Comparison of ENCODE assay signal across 17 mouse cellular contexts in the genomic region with DNA sequence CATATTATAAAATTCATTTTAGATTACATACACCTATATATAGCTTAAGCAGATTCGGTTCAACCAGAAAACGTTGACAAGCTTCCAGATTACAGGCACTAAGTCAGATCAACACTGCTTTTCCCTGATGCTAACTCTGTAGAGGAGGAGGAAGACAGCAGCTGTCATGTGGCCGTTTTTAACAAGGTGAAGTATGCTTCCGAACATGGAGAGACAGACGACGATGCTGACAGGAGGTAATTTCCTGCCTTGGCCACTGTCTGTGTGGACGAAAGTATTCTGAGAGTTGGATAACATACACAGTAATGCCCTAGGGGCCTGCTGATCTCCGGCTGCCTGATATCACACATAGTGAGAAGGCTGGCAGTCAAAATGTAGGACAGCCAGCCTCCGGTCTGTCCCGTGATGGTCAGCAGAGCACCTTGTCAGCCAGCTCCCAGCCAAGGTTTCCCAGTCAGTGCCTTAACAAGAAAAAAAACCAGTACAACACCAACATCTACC. TPM values are rescaled to one million over a fixed set of nuclear protein-coding genes. Genes with fewer than 3 reads are reported as not detected.
DNase-seq lines count a peak whose midpoint lies in the region; TF ChIP-seq lines count a peak whose summit lies in the region.
"Had no signal": no experiment of that assay in that cellular context is flagged by ENCODE, and none has a peak within 500 bp of the region (broad histone marks: within the 10 kb centered on the region; RNA-seq: fewer than 3 reads in every experiment).

No protein-coding gene starts in this region.

- H3K4me3 ChIP-seq in gastrocnemius, adult 2 months, result no peak overlapping the region
- H3K4me3 ChIP-seq in heart, embryonic 10.5 days, result 0 out of 2 replicates have a peak overlapping the region, but pooled peaks have one; percentile 3
- H3K4me3 ChIP-seq: forebrain, embryonic 15.5 days; liver, embryonic 13.5 days; megakaryocyte, embryonic 14.5 days; neural tube, embryonic 13.5 days had no signal

- DNase-seq in gastrocnemius, adult 2 months, result peak; percentile 71
- no peak for DNase-seq in gastrocnemius, postnatal 14 days
- DNase-seq in cerebellum, adult 9-11 months, result peak; percentile 68
- DNase-seq in heart, embryonic 10.5 days (ENCODE audit: low spot score), result no peak
- peak; percentile 48 to 55 for DNase-seq in heart, postnatal 14 days
- no peak for DNase-seq in layer of hippocampus, postnatal 14 days (ENCODE audit: low spot score in 2 of 2)
- no peak for DNase-seq in adrenal gland, adult 8-10 months
- DNase-seq in kidney, adult 9 months, result no peak
- DNase-seq: gastrocnemius, postnatal 25 days; kidney, postnatal 25 days; liver, embryonic 13.5 days; right cerebral cortex, postnatal 4 days; thymus, adult 2 months had no signal

- intact Hi-C loops in gastrocnemius, adult 2 months (cut with DNase I), result no loop called here
- intact Hi-C loops in gastrocnemius, postnatal 14 days (cut with DNase I; ENCODE audit: low total_unique reads), result no loop called here
- intact Hi-C loops in heart, postnatal 14 days (cut with DNase I), result no loop called here

- peaks cover 21% of the 10 kb centered on the region for H3K4me1 ChIP-seq in heart, embryonic 10.5 days
- H3K4me1 ChIP-seq: forebrain, embryonic 15.5 days; neural tube, embryonic 13.5 days had no signal

- WGBS in heart, embryonic 10.5 days, result 18% methylated on average over 10 of the region's 10 CpGs

- no peaks in the 10 kb centered on the region for H3K36me3 ChIP-seq in heart, embryonic 10.5 days
- H3K36me3 ChIP-seq: forebrain, embryonic 15.5 days; liver, embryonic 13.5 days; neural tube, embryonic 13.5 days had no signal

- H3K27ac ChIP-seq in gastrocnemius, adult 2 months, result peak overlapping the region; percentile 76
- H3K27ac ChIP-seq in heart, embryonic 10.5 days, result peak overlapping the region; percentile 78
- H3K27ac ChIP-seq: forebrain, embryonic 15.5 days; hindbrain, embryonic 14.5 days; liver, embryonic 13.5 days; neural tube, embryonic 13.5 days had no signal

- 0 out of 2 replicates have a peak, but pooled peaks cover 3% of the 10 kb centered on the region for H3K9me3 ChIP-seq in heart, embryonic 10.5 days
- H3K9me3 ChIP-seq: forebrain, embryonic 15.5 days; liver, embryonic 13.5 days; neural tube, embryonic 13.5 days had no signal

- no peak for TF ChIP-seq CTCF in gastrocnemius, adult 2 months (IDR thresholded peaks at IDR 0.05)

- no peaks in the 10 kb centered on the region for H3K27me3 ChIP-seq in heart, embryonic 10.5 days (ENCODE audit: insufficient read depth, poor library complexity, severe bottlenecking)
- H3K27me3 ChIP-seq: forebrain, embryonic 15.5 days; liver, embryonic 13.5 days; megakaryocyte, embryonic 14.5 days; neural tube, embryonic 13.5 days had no signal

RNA-seq across cellular contexts. Expression of a gene that starts 17.3 kb away (rescaled TPM):
- total RNA-seq in gastrocnemius, adult 2 months (2021), result 10 to 100 TPM; 53.0 to 60.8 TPM
- total RNA-seq in gastrocnemius, postnatal 14 days (2021), result 10 to 100 TPM; 59.7 to 62.2 TPM
- 29.8 and 38.8 TPM in 2 replicates for polyA plus RNA-seq in heart, embryonic 10.5 days (2016; fragmentation: Nextera tagmentation; extraction: Ambion mirVana)
- 100 to 1,000 TPM in 1 of 2 experiments, 10 to 100 TPM in 1; 98.4 to 101 TPM for total RNA-seq in heart, postnatal 14 days (2021)
- total RNA-seq in layer of hippocampus, postnatal 14 days (2021), result 10 to 100 TPM; 23.1 to 25.6 TPM
- total RNA-seq in adrenal gland, adult 8-10 months (2022), result 10 to 100 TPM; 32.2 to 43.7 (median 40.0) TPM

RNA-seq across cellular contexts. Expression of a gene that starts 20.1 kb away (rescaled TPM):
- total RNA-seq in gastrocnemius, adult 2 months (2021), result 100 to 1,000 TPM in 1 of 2 experiments, 10 to 100 TPM in 1; 98.9 to 117 TPM
- total RNA-seq in gastrocnemius, postnatal 14 days (2021), result 100 to 1,000 TPM; 172 to 199 TPM
- polyA plus RNA-seq in heart, embryonic 10.5 days (2016; fragmentation: Nextera tagmentation; extraction: Ambion mirVana), result 365 and 443 TPM in 2 replicates
- 100 to 1,000 TPM; 365 to 412 TPM for total RNA-seq in heart, postnatal 14 days (2021)
- total RNA-seq in layer of hippocampus, postnatal 14 days (2021), result 100 to 1,000 TPM; 463 to 484 TPM
- 100 to 1,000 TPM; 388 to 483 (median 411) TPM for total RNA-seq in adrenal gland, adult 8-10 months (2022)

Comparison
In these comparisons a context has a peak if more than half of its experiments do, and no peak if none do; other contexts are left out.
1. DNase-seq: peak in gastrocnemius, adult 2 months (single experiment), cerebellum, adult 9-11 months (single experiment) and heart, postnatal 14 days (2 of 2); none in gastrocnemius, postnatal 14 days (single experiment), heart, embryonic 10.5 days (single experiment), layer of hippocampus, postnatal 14 days (0 of 2), adrenal gland, adult 8-10 months (single experiment) and kidney, adult 9 months (single experiment).